Mouse (Mus musculus) stomach, postnatal 0 days (tissue): ENCODE results near the gene Cyb5b.

Experiments
- CTCF ChIP-seq: IDR thresholded peaks from 2 replicates; pipeline ENCODE4 v1.5.1; 2016; ENCODE audit warnings: antibody characterized with exemption, low read depth, mild to moderate bottlenecking, moderate library complexity
- EP300 ChIP-seq: optimal IDR thresholded peaks from 2 replicates; pipeline ENCODE3; 2016; ENCODE audit warnings: antibody characterized with exemption

DNA sequence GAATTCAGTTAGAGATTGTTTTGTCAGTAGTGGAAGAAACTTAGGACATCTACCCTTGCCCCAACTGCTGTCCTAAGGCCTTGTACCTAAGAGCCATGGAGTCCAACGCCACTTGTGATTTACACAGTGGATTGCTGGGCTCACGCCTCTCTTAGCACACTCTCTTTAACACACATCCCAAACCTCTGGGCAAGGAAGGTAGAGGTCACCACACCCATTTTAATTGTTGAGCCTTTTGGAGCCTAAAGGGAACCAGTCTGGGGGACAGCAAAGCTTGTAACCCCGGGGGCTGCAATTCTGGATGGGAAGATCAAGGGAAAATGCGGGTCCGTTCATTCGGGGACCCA, 410 bp upstream of the Cyb5b start:
- no peak for TF ChIP-seq EP300
- no peak for TF ChIP-seq CTCF
